Mouse (Mus musculus) heart, postnatal 4 days (tissue): Measurements from ENCODE around the gene Lifr. TPM values are rescaled to one million over a fixed set of nuclear protein-coding genes. Genes with fewer than 3 reads are reported as not detected.

Source experiments
- DNase-seq: peaks from one replicate; pipeline ENCODE4 v3.0.0; 2021
- total RNA-seq, 2 experiments: library from RNA; stranded (reverse); gene quantifications; 2 replicates each; pipeline ENCODE4 v1.2.3; 2021

Lifr gene
- total RNA-seq, 2 experiments from 2014 or later: 41.2 to 42.6 TPM

DNA sequence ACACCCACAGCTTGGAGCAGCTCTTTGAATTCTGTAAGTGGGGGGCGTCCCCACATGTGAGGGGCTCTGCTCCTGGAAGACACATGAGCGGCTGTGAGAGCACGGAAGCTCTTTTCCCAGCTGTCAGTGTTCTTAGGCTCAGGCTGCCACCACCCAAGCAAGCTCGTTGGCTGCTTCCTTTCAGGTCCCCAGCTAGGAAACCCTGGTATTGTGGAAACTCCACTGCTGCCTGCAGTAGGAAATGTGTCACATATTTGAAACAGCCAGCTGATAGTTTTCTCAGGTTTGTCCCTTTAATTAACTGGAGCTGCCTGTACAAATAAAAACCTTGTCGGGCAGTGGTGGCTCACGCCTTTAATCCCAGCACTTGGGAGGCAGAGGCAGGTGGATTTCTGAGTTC lies 73.4 kb downstream of the Lifr start:
- DNase-seq: no peak

DNA sequence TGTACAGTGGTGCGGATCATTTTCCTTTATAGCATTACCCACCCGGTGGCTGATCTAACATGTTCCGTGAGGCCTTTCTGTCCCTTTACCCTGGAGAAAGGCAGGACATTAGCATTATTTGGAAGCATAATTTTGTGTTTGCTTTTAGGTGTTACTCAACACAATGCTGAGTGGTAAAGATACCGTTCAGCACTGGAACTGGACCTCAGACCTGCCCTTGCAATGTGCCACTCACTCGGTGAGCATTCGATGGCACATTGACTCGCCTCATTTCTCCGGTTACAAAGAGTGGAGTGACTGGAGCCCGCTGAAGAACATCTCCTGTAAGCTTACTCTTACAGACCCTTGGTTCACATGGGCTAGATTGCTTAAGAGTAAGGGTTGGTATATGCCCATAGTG lies 76.3 kb downstream of the Lifr start:
- no peak for DNase-seq

DNA sequence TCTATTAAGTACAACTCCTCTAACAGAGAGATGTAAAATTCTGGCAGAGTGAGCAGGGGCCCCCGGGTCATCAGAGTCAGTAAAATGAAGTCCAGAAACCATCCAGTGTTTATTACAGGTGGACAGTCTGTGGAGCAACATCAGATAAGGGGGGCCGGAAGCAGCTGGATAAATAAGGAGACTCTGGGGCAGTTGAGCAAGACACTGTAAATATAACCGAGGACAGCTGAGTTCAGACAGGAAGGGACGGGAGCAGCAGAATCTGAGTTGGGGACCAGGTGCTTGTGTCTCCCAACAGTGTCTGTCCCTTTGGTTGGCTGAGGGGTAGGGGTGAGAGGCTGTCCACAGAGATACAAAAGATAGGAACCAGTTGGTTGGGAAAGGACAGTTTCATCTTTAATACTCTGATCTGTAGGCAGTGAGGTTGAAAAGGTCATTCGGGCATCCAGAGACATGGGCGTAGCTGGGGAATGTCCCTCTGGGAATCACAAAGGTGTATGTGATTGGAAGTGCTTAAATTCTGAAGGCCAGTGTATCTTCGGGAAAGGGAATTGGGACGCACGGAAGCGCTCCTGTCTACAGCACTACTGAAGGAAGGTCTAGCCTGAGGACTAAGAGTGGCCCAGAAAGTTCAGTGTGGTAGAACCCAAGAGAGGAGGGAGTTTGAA lies 77.0 kb downstream of the Lifr start:
- no peak for DNase-seq

DNA sequence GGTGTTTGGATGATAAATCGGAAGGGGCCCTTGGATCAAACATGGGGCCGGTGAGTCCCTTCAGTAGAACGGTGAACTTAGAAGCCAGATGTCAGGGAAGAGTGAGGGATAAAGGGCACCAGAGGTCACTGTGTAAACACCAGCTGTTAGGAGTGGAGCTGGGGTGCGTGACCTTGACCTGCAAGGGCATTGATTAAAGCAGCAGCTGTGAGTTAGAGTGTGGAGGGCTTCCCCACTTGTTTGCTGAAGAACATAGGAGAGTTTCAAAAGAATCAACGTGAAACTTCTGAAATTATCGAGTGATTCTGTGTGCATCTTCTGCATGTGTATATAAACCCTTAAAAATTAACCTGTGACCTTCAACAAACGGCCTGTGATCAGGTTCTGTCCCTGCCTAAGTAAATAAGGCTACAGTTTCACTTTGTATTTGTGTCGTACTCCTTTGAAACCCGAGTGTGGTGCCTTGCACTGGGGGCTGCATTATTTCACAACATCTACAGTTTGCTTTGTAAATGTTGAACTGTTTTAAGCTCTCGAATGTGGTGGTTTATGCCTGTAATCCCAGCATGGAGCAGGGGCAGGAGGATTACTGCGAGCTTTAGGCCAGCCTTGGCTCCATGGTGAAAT lies 77.6 kb downstream of the Lifr start:
- no peak for DNase-seq

DNA sequence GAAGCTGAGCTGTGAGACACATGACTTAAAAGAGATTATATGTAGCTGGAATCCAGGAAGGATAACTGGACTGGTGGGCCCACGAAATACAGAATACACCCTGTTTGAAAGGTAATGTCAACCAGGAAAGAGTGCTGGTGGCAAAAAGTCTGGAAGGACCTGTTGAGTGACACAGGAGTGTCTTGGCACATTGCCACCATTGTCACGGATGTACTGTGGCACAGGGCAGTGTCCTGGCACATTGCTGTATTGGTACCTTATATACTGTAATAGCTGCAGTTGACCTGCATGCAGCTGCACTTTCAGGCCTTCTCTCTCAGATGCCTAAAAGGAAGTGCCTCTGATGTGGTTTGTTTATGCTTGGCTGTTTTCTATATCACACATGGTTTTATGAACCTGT lies 82.5 kb downstream of the Lifr start:
- DNase-seq: peak; percentile 76

DNA sequence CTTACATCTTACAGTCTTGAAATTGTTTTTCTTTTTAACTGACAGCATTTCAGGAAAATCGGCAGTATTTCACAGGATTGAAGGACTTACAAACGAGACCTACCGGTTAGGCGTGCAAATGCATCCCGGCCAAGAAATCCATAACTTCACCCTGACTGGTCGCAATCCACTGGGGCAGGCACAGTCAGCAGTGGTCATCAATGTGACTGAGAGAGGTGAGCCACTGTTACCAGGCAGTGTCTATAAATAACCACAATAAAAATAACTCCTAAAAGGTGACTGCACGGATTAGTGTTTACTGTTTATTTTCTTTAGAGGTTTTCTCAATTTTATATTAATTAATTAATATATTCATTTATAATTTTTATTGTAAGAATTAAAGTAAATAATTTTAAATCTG lies 82.9 kb downstream of the Lifr start:
- DNase-seq: no peak

DNA sequence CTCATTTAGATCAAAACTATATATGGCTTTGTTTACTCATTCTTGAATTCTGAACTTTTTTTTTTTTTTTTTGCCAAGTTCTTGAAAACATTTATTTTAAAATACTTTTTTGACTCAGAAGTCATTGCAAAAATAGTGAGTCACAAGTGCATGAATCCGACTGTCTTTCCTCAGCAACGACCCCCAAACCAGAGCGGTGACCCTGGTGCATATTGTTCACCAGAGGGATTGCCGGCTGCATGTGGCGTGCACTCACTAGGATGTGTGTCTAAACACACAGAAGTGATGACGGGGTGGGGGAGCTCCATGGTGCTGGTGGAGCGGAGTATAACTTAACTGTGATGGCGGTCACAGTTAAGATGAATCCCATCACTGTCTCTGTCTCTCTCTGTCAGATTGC lies 83.4 kb downstream of the Lifr start:
- no peak for DNase-seq

DNA sequence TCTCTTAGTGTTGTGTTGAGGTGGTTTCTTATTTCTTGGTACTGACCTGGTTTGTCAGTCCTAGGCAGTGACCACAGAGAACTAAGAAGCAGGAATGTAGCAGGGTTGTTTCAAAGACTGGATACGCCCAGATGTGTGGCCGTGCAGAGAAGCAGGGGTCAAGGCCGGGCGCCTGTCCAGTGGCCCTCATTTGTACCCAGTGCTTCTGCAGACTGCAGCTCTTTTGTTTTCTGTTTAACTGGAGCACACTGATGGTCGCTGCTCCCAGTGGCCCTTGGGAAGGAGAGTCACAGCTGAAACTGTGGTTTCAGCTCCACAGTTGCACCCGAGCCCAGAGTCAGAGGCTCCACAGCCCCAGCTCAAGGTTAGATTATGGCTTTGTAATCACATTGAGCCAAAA lies 90.2 kb downstream of the Lifr start:
- no peak for DNase-seq

DNA sequence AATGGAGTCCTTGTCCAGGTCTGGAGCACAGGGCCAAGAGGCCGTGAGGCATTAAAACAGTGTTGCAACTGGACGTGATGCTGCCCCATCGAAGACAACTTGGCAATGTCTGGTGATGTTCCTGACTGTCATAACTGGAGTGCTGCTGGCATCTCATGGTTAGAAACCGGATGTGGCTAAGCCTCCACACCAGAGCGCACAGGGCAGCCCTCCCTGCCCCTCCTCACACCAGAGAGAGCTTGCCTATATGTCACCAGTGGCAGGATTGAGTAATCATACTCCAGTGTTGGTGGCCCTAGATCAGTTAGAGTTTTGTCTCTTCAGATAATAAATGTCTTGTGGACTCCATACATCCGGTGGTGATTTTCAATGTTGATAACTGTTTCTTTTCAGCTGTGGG lies 97.3 kb downstream of the Lifr start:
- no peak for DNase-seq

DNA sequence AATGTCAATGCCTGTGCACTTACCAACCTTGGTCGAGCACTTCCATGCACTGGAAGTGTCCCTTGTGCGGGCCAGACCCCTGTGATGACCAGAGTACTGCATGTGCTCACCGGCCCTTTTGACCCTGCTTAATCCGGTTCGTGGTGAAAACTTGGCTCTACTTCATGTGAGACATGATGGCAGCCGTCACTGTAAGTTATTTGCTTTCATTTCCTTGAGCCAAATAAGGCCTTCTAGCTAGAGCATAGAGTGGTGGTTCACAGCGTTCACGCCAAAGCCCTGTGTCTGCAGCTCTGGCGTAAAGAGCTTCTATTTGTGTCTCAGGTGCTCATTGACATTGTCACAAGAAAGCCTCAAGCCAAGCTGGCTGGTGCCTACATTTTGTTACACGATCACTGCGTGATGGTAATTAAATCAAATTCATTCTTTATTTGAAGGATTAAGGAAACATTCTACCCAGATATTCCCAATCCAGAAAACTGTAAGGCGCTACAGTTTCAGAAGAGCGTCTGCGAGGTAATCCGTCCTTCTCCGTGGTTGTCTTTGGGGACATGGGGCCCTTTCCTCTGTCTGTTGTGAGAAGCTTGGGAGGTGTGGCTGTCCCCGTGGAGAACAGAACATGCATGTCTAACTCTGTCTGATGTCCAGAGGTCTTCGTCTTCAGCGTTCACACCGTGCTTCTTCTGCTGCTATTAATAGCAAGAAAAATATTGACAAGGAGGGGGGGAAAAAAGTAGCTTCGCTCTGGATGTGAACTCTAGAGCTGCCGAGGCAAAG lies 99.5 kb downstream of the Lifr start:
- DNase-seq: peak; percentile 61

DNA sequence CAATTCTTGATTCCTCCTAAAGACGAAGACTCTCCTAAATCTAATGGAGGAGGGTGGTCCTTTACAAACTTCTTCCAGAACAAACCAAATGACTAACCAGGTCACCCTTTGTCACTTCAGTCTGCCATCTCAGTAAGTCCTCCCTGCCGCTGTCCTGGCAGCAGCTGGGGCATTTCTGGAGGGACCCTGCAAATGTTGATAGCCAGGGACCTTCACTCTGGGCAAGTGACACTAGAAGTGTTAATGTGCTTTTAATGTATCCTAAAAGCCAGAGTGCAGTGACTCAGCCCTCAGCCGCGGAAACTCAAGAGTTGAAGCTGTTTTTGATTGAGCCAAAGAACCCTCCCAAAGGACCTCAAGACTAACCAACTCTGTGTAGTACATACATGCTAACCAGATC lies 100.7 kb downstream of the Lifr start:
- no peak for DNase-seq

DNA sequence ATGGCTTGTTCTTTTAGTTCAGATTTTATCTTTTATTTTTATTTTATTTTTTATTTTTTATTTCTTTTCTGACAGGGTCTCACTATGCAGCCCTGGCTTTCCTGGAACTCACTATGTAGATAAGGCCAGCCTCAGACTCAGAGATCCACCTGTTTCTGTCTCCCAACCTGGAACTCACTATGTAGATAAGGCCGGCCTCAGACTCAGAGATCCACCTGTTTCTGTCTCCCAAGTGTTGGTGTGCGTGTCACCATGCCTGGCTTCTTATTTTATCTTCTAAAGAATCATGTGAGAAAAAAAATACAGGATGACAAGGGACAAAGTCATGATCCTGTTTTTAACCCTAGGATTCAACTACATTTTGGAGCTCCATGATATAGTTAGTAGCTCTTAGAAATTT lies 102.2 kb downstream of the Lifr start:
- DNase-seq: no peak

DNA sequence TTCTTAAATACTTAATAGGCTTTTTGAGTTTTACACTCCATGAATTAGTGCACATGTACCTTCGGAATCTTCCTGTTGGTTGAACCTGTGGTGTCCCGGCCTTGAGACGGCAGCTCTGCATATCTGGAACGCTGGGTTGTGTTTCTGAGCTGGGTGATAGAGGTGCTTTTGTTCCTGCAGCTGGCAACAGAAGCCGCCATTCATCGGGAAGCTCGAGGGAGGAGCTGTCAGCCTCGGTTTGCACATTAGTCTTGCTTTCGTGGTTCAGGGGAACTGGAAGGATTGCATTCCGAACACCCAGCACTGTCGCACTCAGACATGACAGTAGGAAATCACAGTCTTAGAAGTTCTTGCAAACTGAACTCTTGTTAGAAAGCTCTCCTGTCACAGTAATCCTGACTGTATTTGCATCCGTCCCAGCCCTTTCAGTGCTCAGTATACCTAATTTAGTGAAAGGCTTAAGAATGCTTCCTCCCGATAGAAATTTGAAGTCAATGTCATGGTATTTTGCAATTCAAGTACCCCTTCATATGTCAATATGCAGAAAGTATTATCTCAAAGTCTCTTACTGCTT lies 103.8 kb downstream of the Lifr start:
- no peak for DNase-seq

DNA sequence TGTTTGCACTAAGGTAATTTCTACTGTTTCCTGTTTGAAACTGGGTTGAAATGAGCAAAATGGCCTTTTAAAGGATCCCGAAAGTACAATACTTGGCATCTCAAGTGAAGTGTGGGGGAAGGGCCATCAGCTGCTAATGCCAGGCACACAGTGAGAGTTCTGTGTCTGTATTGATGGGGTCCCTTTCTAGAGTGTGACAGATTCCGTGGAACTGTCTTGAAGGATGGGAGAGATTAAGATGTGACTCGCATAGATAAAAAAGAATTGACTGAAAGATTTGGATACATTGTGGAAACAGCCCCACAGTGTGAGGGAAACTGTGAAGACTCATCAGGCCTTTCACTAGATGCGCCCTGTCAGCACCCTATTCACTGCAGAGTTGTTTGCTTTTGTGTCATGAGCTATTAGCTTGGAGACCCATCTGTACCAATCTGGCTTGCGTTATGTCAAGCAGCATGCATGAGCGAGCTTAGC lies 104.4 kb downstream of the Lifr start:
- DNase-seq: no peak

DNA sequence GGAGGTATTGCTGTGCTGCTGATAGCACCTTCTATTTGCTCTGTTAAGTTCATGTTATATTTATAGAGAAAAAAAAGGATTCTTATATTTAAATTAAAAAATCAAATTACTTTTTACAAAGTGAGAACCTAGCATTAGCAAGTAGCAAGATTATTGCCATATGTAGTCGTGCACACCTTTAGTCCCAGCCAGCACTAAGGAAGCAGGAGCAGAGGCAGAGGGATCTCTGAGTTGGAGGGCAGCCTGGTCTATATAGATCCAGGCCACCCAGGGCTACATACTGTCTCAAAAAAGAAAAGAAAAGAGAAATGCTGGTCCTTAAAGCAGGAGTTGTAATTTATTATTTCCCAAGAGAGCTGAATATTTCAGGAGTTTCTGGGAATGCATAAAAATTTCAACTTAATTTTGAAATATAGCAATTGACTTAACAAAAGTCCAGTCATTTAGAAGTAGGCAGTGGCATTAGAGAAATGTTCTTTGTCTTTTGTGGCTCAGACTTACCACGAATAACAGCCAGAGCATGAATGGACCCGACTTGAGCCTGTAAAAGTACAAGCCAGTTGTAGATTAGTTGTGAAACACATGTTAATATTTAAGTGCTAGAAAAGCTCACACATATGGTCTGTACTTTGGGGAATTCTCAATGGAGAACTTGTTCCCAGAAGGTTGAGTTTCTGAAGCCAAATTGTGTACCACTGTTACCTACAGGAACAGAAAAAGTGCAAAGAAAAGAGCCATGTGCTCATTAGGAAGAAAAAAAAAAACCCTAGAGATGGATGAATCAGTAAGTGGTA lies 107.4 kb downstream of the Lifr start:
- no peak for DNase-seq

DNA sequence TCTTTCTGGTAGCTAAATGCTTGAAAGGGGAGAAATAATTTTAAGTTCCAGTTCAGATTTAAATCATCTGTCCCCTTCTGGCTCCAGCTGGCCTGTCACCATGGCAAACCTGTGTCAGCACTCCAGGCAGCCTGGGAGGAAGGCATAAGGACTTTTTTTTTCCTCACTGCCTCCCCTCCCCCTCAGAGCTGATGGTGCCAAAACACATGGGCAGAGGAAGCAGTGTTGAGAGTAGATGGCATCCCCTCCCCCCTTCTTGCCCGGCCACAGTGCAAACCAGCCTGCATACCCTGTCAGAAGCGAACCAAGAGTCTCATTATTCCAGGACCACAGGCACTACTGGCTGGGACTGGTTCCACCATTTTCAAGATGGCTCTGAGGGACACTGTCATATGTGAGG lies 108.4 kb downstream of the Lifr start:
- peak; percentile 52 for DNase-seq

DNA sequence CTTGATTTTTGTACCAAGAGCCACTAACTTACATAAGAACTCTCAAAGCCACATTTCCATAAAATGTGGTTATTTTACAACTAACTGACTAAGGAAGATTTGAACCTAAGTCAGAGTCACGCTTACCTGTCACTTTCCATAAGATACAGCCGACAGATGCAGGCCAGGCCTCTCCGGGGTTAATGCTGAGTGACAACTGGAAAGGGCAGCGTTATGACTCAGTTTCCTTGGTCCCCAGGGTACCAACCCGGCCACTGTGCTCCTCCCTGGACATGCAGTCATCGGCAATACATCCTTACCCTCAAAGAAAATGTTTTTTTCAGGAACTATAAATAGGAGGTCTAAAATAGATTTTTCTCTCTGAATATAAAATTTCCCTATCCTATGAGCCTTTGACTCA lies 109.9 kb downstream of the Lifr start:
- DNase-seq: no peak

DNA sequence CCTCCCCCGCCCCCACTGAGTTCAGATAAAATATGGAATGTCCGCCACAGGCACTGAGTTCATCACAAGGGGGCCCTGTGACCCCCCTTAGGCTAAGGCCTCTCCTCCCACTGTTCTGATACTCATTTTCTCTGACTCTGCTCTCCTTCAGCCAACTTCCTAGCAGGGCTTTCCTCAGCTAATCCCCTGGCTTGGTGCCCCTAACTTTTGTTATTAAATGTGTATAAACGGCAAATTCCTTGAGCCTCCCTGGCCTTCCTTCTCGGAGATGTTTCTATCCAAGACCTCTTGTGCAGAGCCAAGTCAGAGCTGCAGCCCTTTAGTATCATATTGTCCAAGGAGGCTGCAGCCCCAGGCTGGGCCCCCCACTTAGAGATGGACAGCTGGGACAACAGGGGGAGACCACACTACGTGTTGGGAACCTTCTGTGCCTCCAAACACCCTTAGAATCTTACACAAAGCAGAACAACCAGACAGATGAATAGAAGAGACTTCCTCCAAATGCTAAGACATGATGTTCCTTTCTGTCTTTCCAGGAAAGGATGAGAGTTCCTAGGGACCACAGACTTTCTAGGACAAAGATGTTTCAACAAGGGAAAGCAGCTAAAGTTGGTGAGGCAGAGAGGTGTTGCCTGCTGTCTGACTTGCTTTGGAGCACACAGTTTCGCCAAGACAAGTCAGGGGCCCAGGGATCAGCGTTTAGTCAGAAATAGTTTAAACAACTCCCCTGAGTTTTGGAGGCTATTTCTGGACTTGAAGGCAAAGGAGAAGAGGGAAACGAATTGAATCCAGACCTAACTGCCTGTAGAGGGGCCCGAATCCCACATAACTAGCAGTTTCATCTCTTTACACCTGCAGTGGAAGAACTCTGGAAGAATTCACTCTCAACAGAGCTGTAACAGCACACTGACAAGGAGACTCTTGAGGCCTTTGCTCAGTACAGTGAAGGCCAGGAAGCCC lies 111.3 kb downstream of the Lifr start:
- DNase-seq: peak; percentile 38

DNA sequence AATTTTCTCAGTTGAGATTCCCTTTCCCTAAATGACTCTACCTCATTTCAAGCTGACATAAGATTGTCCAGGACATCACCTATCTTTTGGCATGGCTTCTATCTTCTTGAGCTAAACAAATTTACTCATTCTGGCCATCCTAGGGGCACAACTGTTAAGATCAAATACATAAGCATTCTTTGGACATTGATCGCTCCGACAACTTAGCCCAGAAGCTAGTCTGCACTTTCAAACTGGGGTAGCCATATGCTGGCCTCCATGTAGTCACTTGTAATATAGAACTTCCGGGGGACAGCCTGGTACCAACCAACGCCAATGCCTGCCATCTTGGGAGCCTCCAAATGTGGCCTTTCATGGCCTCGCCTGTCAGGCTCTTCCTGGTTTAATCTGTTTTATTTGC lies 112.6 kb downstream of the Lifr start:
- DNase-seq: no peak

DNA sequence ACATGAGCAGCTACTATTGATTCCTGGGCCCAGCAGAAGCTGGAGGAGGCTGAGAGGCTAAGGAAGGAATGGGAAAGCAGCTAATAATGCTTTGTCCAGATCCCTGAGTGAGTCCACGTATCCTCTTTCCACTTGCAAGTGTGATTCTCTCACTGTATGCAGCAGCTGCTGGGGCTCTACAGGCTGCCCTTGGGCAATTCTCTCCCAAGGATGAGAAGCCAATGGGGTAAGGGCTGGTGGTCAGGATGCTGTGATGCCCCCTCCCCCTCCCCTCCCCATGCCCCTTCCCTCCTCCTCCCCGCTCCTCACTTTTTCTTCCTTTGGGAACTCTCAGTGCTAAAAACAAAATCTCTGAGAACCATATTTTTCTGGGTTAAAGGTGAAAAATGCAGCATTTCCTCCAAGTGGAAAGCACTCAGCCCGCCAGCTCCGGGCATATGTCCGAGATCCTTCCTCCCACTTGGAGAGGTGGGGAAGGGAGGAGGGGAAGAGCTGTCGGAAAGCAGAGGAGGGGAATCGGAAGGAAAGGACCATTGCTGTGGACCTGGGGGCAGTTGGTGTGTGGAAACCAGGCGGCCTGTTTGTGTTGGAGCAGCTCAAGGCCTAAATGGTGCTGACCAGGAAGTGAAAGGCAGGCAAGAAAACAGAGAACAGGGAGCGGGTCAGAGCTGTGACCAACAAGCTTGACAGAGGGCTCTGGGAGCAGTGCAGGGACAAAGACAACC lies 113.4 kb downstream of the Lifr start:
- DNase-seq: peak; percentile 77

DNA sequence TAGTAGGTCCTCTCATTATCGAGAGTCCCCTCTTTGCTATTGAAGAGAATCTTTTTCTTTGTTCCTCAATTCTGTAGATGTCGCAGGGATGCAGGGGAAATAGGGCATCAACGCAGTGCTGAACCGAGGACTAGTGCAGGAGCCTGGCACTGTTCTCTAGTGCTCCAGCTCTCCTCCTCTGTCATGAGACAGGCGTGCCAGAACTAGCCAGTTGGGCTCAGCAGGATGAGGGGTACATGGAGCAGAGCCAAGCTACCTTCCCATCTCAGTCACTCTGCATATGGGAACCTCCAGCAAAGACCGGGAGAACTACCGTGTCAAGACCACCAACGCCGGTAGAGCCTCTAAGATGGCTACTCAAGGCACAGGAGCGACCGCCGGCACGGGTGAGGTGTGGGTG lies 114.5 kb downstream of the Lifr start:
- no peak for DNase-seq
